In genomic region chr2:131971098-131971497, GRCm38 (mm10) we compare ENCODE assay signal across 20 mouse cellular contexts. TPM values are rescaled to one million over a fixed set of nuclear protein-coding genes. Genes with fewer than 3 reads are reported as not detected.
"Had no signal": no experiment of that assay in that cellular context is flagged by ENCODE, and none has a peak within 500 bp of the region (broad histone marks: within the 10 kb centered on the region; RNA-seq: fewer than 3 reads in every experiment).

No protein-coding gene starts in this region.

- ATAC-seq: liver, postnatal 0 days; lung, postnatal 0 days; midbrain, embryonic 13.5 days; midbrain, embryonic 15.5 days had no signal

- H3K36me3 ChIP-seq: lung, embryonic 15.5 days; midbrain, embryonic 13.5 days; midbrain, embryonic 15.5 days; neural tube, embryonic 12.5 days; stomach, embryonic 15.5 days had no signal

- H3K4me3 ChIP-seq: lung, embryonic 15.5 days; megakaryocyte, embryonic 14.5 days; midbrain, embryonic 13.5 days; midbrain, embryonic 15.5 days; neural tube, embryonic 12.5 days; stomach, embryonic 15.5 days had no signal

- H3K27me3 ChIP-seq: lung, embryonic 15.5 days; midbrain, embryonic 13.5 days; midbrain, embryonic 15.5 days; neural tube, embryonic 12.5 days; stomach, embryonic 15.5 days had no signal

- H3K9ac ChIP-seq: liver, postnatal 0 days; lung, embryonic 15.5 days; midbrain, embryonic 13.5 days; midbrain, embryonic 15.5 days; neural tube, embryonic 12.5 days; stomach, embryonic 15.5 days had no signal

- H3K4me2 ChIP-seq: lung, embryonic 15.5 days; midbrain, embryonic 11.5 days; midbrain, embryonic 13.5 days; midbrain, embryonic 15.5 days; neural tube, embryonic 12.5 days; stomach, embryonic 15.5 days had no signal

- H3K9me3 ChIP-seq: lung, embryonic 15.5 days; megakaryocyte, embryonic 14.5 days; midbrain, embryonic 13.5 days; midbrain, embryonic 15.5 days; neural tube, embryonic 12.5 days; stomach, embryonic 15.5 days had no signal

- H3K4me1 ChIP-seq: lung, embryonic 15.5 days; megakaryocyte, embryonic 14.5 days; midbrain, embryonic 13.5 days; midbrain, embryonic 15.5 days; neural tube, embryonic 12.5 days; stomach, embryonic 15.5 days had no signal

- DNase-seq: liver, postnatal 0 days; lung, adult 2 months; lung, postnatal 14 days; lung, postnatal 36 days; right cerebral cortex, postnatal 14 days; thymus, adult 18-20 months; thymus, postnatal 14 days; thymus, postnatal 36 days had no signal

- H3K27ac ChIP-seq: lung, embryonic 15.5 days; macrophage; midbrain, embryonic 13.5 days; midbrain, embryonic 15.5 days; neural tube, embryonic 12.5 days; stomach, embryonic 15.5 days; stomach, postnatal 0 days had no signal

RNA-seq across cellular contexts. Expression of gene Prnd, which starts 20.4 kb away (rescaled TPM):
- total RNA-seq: megakaryocyte progenitor cell, adult 5-6 weeks; monocyte, adult 5-6 weeks had no signal
- polyA plus RNA-seq: macrophage had no signal
